Mouse (Mus musculus) gastrocnemius, adult 2 months (tissue): Measurements from ENCODE around the gene Zscan5b. TPM values are rescaled to one million over a fixed set of nuclear protein-coding genes. Genes with fewer than 3 reads are reported as not detected.
"Not testable (repeated sequence)": the region's sequence is repeated elsewhere in the genome, so short reads cannot be mapped to it uniquely, and the experiment has no call there.

Experiments
- DNase-seq: peaks from one replicate; pipeline ENCODE4 v3.0.0; 2022
- H3K27ac ChIP-seq: fragments of 200-600 bp; 2 replicates; pipeline ENCODE4 v1.8.1; 2022; ENCODE audit warnings: mild to moderate bottlenecking
- H3K4me3 ChIP-seq: fragments of 200-600 bp; 2 replicates; pipeline ENCODE4 v1.8.1; 2022; ENCODE audit warnings: mild to moderate bottlenecking, moderate library complexity
- CTCF ChIP-seq: fragments of 200-600 bp; IDR thresholded peaks from 2 replicates; pipeline ENCODE4 v1.8.1; 2022; ENCODE audit warnings: antibody characterized with exemption, mild to moderate bottlenecking, moderate library complexity
- intact Hi-C: fragments of 180-260 bp; cut with DNase I; formaldehyde crosslinking; loops from one replicate; pipeline ENCODE4 v1.15.1; 2025
- total RNA-seq, 2 experiments: library from RNA; stranded (reverse); gene quantifications; 2 replicates each; pipeline ENCODE4 v1.2.3; 2021

Zscan5b gene
- total RNA-seq, 2 experiments from 2014 or later = not detected

DNA sequence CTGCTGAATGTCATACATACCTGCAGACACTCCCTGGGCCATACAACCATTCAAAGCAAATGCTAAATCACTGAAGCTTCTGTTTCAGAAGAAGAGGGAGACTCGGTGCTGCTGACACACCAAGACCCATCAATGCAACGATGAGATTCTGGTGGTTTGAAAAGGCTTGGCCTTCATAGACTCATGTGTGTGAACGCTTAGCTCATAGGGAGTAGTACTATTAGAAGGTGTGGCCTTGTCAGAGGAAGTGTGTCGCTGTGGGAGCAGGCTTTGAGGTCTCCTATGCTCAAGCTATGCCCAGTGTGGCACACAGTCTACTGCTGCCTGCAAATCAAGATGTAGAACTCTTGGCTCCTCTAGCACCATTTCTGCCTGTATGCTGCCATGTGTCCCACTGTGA, 35.3 kb downstream of the Zscan5b start:
- no peak overlapping the region for H3K27ac ChIP-seq
- TF ChIP-seq CTCF = no peak
- H3K4me3 ChIP-seq = no peak overlapping the region
- no peak for DNase-seq
- intact Hi-C loops = no loop called here

DNA sequence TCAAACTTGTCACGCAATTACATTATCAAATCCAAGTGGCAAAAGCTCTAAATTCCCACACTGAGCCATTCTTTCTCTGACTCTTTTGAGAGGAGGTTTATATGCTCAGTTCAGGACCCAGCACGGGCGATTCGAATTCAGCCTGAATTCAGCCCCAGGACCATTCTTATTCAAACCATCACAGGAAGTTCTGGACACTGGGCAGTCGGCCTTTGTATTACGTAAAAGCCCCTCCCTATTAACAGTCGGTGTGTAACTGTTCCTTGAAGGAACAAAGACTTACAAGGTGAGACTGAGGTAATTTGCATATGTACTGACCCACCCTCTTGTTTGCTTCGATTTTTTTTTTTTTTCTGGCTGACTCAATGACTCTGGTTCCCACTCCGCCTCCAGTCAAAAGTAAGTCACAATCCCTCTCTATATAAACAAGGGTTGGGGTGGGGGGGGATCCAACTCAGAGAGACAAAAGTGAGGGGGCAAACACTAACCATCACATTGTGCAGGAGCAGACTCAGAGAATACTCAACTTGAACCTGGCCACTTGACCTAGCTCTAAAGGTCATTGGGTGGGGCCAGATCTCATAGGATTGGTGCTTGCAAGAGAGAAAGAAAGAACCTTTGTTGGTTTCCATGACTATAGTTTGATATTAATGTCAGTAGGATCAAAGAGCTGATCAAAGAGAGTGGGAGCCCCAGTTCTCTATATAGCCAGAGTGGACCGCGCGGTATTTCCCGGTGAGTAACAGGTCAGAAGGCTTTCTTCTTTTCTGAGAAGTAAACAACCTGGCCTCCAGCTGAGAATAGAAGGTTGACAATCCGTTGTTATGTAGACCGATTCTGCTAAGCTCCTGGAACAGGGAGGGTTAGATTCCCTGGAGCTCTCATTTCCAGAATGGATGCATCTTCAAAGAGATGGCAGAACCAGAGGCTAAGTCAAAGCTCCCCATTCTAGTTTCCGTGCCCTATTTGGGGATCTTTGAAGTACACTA, 36.4 kb downstream of the Zscan5b start:
- H3K4me3 ChIP-seq = no peak overlapping the region
- no peak overlapping the region for H3K27ac ChIP-seq
- no peak for TF ChIP-seq CTCF
- DNase-seq = no peak
- intact Hi-C loops = no loop called here

DNA sequence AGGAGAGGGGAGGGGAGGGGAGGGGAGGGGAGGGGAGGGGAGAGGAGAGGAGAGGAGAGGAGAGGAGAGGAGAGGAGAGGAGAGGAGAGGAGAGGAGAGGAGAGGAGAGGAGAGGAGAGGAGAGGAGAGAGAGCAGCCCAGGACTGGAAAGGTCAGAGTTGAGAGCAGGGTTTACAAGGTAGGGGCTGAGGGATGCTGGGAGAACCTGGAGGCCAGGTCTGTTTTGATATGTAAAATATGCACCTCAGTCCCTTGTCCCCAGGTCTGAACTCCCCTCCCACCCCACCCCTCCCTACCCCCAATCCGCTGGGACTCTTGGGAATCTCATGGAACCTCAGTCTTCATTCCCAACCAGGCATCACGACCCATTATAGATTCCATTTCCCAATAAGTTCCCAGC, 37.9 kb downstream of the Zscan5b start:
- H3K4me3 ChIP-seq, intact Hi-C loops, DNase-seq, H3K27ac ChIP-seq: not testable (repeated sequence)

DNA sequence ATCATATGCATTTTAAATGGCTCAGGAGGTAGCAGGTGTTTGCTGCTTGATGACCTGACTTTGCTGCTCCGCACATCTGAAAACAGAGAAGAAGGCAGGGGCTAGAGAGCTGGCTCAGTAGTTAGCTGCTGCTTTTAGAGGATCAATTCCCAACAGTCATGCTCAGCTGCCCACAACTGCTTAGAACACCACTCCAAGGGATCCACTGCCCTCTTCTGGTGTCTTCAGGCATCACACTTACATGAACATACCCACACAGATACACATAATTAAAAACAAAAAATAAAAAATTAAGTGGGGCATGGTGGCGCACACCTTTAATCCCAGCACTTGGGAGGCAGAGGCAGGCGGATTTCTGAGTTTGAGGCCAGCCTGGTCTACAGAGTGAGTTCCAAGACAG, 40.0 kb downstream of the Zscan5b start:
- DNase-seq = no peak
- Histone ChIP-seq H3K27ac (no peak overlapping the region), H3K4me3 (no peak overlapping the region)
- TF ChIP-seq CTCF = no peak
- intact Hi-C loops = no loop called here

DNA sequence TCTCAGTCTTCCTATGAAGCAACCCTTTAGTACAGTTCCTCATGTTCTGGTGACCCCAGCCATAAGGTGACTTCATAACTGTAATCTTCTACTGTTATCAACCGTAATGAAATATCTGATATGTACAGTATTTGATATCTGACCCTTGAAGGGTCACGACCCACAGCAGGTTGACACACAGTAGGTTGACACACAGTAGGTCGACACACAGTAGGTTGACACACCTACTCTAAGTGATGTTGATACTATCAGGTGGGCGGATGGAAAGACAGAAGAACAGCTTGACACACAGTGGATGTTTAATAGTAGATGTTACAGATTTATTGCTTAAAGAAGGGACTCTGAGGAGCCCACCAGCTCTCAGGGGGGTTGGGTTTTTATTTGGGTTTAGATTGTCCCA, 40.9 kb downstream of the Zscan5b start:
- Histone ChIP-seq H3K4me3 (no peak overlapping the region), H3K27ac (no peak overlapping the region)
- DNase-seq = no peak
- intact Hi-C loops = no loop called here
- no peak for TF ChIP-seq CTCF

DNA sequence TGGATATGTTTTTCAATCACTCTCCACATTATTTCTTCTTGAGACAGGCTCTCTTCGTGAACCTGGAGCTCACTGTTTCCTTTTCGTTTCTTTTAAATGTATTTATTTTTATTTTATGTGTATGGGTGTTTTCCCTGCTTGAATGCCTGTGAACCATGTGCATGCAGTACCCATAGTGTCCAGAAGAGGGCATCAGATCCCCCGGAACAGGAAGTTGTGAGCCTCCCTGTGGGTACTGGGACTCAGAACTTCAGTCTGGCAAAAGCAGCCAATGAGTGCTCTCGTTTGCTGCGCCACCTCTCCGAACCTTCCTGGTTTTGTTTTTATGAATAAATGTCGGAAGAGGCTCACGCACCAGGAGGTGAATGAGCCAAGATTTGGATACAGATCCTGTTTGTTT, 43.6 kb downstream of the Zscan5b start:
- intact Hi-C loops = no loop called here
- H3K27ac ChIP-seq = no peak overlapping the region
- DNase-seq = no peak
- H3K4me3 ChIP-seq = no peak overlapping the region
- peak; percentile 61 for TF ChIP-seq CTCF

DNA sequence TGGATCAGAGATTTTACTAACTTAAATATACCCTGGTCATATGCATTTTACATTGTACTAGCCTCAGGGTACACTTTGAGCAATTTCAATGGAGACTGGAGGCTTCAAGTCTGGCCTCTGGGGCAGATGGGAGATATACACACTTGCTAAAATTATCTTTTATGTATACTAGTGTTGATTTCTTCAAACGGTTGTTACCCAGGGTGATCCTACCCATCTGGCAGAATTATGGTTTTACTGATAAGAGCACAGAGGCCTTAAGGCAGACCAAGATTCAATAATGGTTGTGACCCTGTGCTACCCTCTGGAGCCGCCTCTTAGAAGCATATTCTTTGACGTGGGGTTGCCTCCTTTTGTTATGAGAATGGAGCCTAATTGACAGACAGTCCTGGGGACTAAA, 55.8 kb downstream of the Zscan5b start:
- Histone ChIP-seq H3K27ac (no peak overlapping the region), H3K4me3 (no peak overlapping the region)
- TF ChIP-seq CTCF = no peak
- intact Hi-C loops = no loop called here
- DNase-seq = no peak

DNA sequence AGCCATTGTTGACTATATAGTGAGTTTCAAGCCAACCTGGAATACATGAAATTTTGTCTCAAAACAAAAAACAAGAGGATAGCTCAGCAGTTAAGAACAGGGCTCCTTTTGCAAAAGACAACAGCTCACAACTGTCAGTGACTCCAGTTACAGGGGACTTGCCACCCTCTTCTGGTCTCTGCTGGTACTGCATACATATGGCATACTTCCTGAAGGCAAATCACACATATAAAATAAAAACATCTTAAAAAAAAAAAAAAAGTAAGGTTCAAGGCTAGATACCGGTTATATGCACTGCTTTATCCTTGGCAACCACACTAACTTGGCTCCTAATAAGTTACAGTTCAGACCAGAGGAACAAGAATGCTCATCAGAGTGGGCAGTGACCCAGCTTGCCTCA, 60.7 kb downstream of the Zscan5b start:
- peak; percentile 73 for TF ChIP-seq CTCF
- peak overlapping the region; percentile 94 for H3K27ac ChIP-seq
- intact Hi-C loops = loop anchor here (2.0 to 10.0 kb wide), 3 partner anchors 42 to 1778 kb away; partner anchors contain the start of genes Ppp1r12c and Zfp78
- peak; percentile 60 for DNase-seq
- H3K4me3 ChIP-seq = peak overlapping the region; percentile 81

DNA sequence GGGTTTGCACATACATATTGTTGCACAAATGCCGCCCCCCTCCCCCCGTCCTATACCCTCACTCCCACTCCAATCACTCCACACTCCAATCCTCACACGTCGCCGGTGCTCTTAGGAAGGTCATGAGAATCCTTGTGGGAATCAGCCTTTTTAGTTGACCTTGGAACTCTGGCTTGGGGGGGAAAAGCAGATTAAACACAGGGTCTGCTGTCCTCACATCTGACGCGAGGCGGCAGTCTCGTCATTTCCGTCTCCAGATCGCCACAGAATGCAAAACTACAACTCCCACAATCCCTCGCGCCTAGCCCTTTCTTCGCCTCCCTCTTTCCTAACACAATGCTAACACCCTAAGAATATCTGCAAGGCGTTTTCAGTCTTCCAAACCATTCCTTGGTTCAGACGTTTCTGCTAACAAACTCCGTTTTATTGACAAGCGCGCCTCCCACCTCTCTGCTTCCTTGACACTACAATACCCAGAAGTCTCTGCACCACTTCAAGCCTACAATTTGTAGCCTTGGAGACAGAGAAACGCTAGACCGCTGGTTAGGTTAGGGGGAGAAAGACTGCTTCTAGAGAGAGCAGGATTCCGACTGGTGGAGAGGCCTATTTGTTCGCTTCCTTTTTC, 61.5 kb downstream of the Zscan5b start:
- Histone ChIP-seq H3K4me3 (peak overlapping the region; percentile 81), H3K27ac (peak overlapping the region; percentile 94)
- peak; percentile 82 for DNase-seq
- intact Hi-C loops = loop anchor here (2.0 to 10.0 kb wide), 3 partner anchors 43 to 1779 kb away; partner anchors contain the start of genes Ppp1r12c and Zfp78
- peak; percentile 49 for TF ChIP-seq CTCF

DNA sequence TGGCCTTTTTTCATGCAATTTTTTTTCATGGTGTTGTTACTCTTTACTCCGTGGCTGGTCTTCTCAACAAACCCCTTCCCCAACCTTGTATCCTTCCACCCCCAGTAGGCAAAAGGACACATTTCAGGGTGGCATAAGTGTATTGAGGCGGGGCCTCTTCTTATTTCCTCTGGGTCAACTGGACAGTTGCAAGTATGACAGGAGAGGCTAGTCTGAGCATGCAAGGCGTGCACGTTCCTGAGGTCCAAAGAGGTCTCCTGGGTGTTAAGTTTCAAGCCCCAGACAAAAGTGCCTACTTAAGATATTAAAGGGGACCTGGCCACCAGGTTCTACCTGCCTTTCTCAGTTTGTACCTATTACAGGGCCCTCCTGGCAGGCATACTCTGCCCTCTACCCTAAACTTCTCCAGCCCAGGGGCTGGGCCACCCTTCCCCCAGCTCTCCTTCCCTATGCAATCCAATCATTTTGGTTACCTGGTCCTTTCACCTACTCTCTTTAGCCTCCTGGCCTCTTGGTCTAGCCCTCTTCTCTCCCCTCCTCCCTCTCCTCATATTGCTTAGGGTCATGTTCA, 62.4 kb downstream of the Zscan5b start:
- Histone ChIP-seq H3K27ac (no peak overlapping the region), H3K4me3 (no peak overlapping the region)
- intact Hi-C loops = loop anchor here (5.0 to 10.0 kb wide), 3 partner anchors 80 to 1780 kb away; partner anchors contain the start of genes Fiz1, Ppp1r12c, Zfp524 and Zfp78
- DNase-seq = no peak
- no peak for TF ChIP-seq CTCF

DNA sequence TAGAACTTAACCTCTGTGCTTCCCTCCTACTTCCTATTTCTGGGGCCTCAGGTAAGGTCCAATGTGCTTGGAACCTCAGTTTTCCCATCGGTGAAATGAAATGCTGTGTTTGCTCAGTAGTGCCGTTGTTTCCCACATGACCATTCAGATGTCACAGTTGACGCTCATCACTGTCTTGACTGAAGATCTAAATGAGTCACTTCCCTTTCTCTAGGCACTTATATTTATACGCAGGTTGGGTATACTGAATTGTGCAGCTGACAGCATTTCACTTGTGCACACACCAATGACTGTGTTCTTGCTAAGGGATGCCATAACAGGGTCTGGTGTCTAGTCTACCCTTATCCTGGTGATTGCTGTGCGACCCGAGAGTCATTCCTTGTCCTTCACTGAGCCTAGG, 63.3 kb downstream of the Zscan5b start:
- no peak overlapping the region for H3K4me3 ChIP-seq
- peak overlapping the region; percentile 87 for H3K27ac ChIP-seq
- intact Hi-C loops = loop anchor here (5.0 to 10.0 kb wide), 3 partner anchors 79 to 1781 kb away; partner anchors contain the start of genes Fiz1, Ppp1r12c, Zfp524 and Zfp78
- no peak for DNase-seq
- TF ChIP-seq CTCF = no peak

DNA sequence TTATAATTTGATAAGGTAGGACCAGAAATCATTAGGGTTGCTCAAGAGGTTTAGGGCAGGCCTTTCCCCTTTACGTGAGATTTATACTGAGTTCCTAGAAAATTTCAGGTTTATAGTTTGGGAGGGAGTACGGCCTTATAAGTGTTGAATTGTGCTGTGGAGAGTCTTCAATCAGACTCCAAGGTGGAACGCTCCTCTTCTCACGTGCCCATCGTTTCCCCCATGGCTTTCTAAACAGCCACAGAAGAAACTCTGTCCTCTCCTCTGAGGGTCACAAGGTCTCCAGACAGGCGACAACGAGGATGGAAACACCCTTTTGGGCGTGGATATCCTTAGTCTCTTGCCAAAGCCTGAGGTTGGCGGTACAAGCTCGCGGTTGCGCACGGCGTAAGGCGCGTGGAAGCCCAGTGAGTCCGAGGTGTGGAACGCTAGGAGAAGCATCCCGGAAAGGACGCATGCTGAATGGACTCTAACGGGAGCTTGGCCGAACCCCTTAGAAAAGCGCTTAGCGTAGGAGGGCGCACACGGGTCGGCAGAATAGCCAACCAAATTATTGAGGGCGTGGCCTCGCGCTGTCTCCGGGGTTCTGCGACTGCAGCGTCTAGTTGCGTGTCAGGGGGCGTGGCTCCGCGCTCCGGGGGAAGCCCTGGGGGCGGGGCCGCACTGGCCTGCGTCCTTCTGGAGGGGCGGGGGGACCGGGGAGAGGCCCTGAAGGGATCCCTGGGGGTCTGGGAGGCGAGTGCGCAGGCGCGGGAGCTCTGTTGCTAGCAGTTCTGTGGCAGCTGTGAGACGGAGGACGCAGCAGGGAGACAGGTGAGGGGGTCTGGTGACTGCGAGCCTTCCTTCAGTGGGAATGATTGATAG, 64.0 kb downstream of the Zscan5b start, which contains the start of gene Zfp667:
Zfp667 (plus strand) TSS at position 738 of the 864 bp plus-strand sequence.
- DNase-seq = peak; percentile 99
- Histone ChIP-seq H3K27ac (peak within 1 kb of the TSS; percentile 87), H3K4me3 (peak within 1 kb of the TSS; percentile 79)
- TF ChIP-seq CTCF = no peak
- intact Hi-C loops = loop anchor here (5.0 to 10.0 kb wide), 3 partner anchors 79 to 1781 kb away; partner anchors contain the start of genes Fiz1, Ppp1r12c, Zfp524 and Zfp78
